Mouse (Mus musculus): Measurements from ENCODE around the gene Olfr1310. TPM values are rescaled to one million over a fixed set of nuclear protein-coding genes. Genes with fewer than 3 reads are reported as not detected.

Gene Olfr1310
- total RNA-seq (2023) = not detected in 4 replicates

GRCm38 (mm10) chr2:112012608-112013007 lies at the start of gene Olfr1310:
Gene Olfr1310 (minus strand): TSS chr2:112012708.

DNA sequence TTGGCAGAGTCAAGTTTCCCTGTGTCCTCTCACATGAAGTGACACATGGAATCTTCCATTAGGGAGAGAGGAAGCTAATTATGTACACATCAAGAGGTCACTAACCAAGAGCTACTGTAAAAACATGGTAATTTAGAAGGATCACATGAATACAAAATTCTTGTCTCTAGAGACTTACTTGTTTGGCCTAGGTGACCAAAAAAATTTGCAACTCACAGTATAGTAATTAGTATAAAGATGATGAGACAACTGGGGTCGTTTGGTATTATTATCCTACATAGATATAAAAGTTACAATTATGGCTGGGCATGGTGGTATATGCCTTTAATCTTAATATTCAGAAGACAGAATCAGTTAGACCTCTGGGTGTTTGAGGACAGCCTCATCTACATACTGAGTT lies 37.6 kb upstream of the Olfr1310 start, which contains the start of gene Olfr1312:
Gene Olfr1312, minus strand, starts transcription at position 101 of the 400 bp plus-strand sequence.

GRCm38 (mm10) chr2:112024312-112024711 lies 11.8 kb upstream of the Olfr1310 start, which contains the start of gene Olfr1311:
Gene Olfr1311 (minus strand): TSS chr2:112024412.

DNA sequence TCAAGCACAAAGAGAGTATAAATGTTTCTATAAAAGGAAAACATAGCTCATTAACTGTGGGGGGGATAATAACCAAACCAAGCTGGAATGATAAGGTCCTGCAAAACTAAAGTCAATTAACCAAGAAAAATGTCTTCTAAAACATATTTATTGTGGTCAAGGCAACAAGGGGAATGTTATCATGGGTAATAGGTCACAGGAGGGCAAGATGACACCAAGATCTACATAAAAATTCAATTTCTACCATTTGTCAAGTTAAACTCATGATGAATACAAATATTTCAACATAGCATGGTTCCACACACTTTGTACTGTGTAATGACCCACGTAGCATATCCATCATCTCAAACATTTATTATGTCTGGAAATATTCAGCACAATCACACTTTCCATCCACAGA lies 22.3 kb downstream of the Olfr1310 start, which contains the start of gene Olfr1309:
Gene Olfr1309, minus strand, starts transcription at position 101 of the 400 bp plus-strand sequence.

GRCm38 (mm10) chr2:111964844-111965243 lies 47.7 kb downstream of the Olfr1310 start, which contains the start of gene Olfr1308:
Gene Olfr1308 (minus strand): TSS chr2:111964944.

Other genes with a start within 250 kb of the Olfr1310 start
- not detected in 4 replicates for gene Olfr1302, start 235.3 kb downstream of the Olfr1310 start, total RNA-seq (2023)
- not detected in 4 replicates for gene Olfr1303, start 192.4 kb downstream of the Olfr1310 start, total RNA-seq (2023)
- not detected in 4 replicates for gene Olfr1305, start 135.6 kb downstream of the Olfr1310 start, total RNA-seq (2023)
- not detected in 4 replicates for gene Olfr1306, start 96.4 kb downstream of the Olfr1310 start, total RNA-seq (2023)
- gene Olfr1307, start 63.3 kb downstream of the Olfr1310 start, total RNA-seq (2023) = 0.03 to 0.06 TPM in 2 of 4 replicates, not detected in the others
- not detected in 4 replicates for gene Olfr1308, start 47.8 kb downstream of the Olfr1310 start, total RNA-seq (2023)
- gene Olfr1309, start 22.4 kb downstream of the Olfr1310 start, total RNA-seq (2023) = not detected in 4 replicates
- not detected in 4 replicates for gene Olfr1311, start 11.7 kb upstream of the Olfr1310 start, total RNA-seq (2023)
- gene Olfr1312, start 37.5 kb upstream of the Olfr1310 start, total RNA-seq (2023) = not detected in 4 replicates
- gene Olfr1313, start 65.1 kb upstream of the Olfr1310 start, total RNA-seq (2023) = not detected in 4 replicates
- not detected in 4 replicates for gene Olfr1314, start 84.1 kb upstream of the Olfr1310 start, total RNA-seq (2023)
- gene Olfr1315-ps1, start 102.7 kb upstream of the Olfr1310 start, total RNA-seq (2023) = not detected in 4 replicates
- not detected in 4 replicates for gene Olfr1316, start 122.3 kb upstream of the Olfr1310 start, total RNA-seq (2023)
- gene Olfr1317, start 127.6 kb upstream of the Olfr1310 start, total RNA-seq (2023) = not detected in 4 replicates
- not detected in 4 replicates for gene Olfr1318, start 141.5 kb upstream of the Olfr1310 start, total RNA-seq (2023)
- gene Lpcat4, start 226.8 kb upstream of the Olfr1310 start, total RNA-seq (2023) = 8.8 to 11.3 TPM (median 9.9 TPM) in 4 replicates
- not detected in 4 replicates for gene Nutm1, start 246.6 kb upstream of the Olfr1310 start, total RNA-seq (2023)
- 66.2 to 72.1 TPM (median 69.1 TPM) in 4 replicates for gene Nop10, start 249.2 kb upstream of the Olfr1310 start, total RNA-seq (2023)